Mouse (Mus musculus): ENCODE results near the gene Dhdh. TPM values are rescaled to one million over a fixed set of nuclear protein-coding genes. Genes with fewer than 3 reads are reported as not detected.
"Not testable (repeated sequence)": the region's sequence is repeated elsewhere in the genome, so short reads cannot be mapped to it uniquely, and the experiment has no call there.

Dhdh gene
- polyA plus RNA-seq, 1 experiment from 2014 or later = 5.8 TPM

GRCm38 (mm10) chr7:45462325-45462724 lies 26.3 kb downstream of the Dhdh start:
- H3K36me3 ChIP-seq (ENCODE audit: control insufficient read depth, insufficient read depth, low read length) = peaks cover 31% of the 10 kb centered on the region
- no peak overlapping the region for H3K27ac ChIP-seq (ENCODE audit: low read depth, low read length)
- ATAC-seq (replicated peaks; ENCODE audit: low FRiP score) (no peak), DNase-seq (ENCODE audit: low spot score) (no peak)
- H3K27me3 ChIP-seq (replicated peaks; ENCODE audit: control insufficient read depth, insufficient read depth, low read length) = no peaks in the 10 kb centered on the region
- H3K4me3 ChIP-seq (ENCODE audit: low read depth, low read length) = no peak overlapping the region
- no peak overlapping the region for H3K4me2 ChIP-seq
- H3K9ac ChIP-seq (ENCODE audit: low read depth, low read length) = no peak overlapping the region
- peaks cover 45% of the 10 kb centered on the region for H3K4me1 ChIP-seq (replicated peaks; ENCODE audit: control insufficient read depth, insufficient read depth, low read length)
- H3K9me3 ChIP-seq (ENCODE audit: control insufficient read depth, low read length) = no peaks in the 10 kb centered on the region
- 93% methylated on average over 4 of the region's 4 CpGs for WGBS

- ATAC-seq (replicated peaks; ENCODE audit: low FRiP score) (no peak), DNase-seq (ENCODE audit: low spot score) (no peak)
- H3K27me3 ChIP-seq (replicated peaks; ENCODE audit: control insufficient read depth, insufficient read depth, low read length) = no peaks in the 10 kb centered on the region
- WGBS = 79% methylated on average over 4 of the region's 4 CpGs
- peaks cover 51% of the 10 kb centered on the region for H3K4me1 ChIP-seq (replicated peaks; ENCODE audit: control insufficient read depth, insufficient read depth, low read length)
- peak overlapping the region; percentile 89 for H3K4me3 ChIP-seq (ENCODE audit: low read depth, low read length)
- H3K9me3 ChIP-seq (ENCODE audit: control insufficient read depth, low read length) = no peaks in the 10 kb centered on the region
- peak overlapping the region; percentile 73 for H3K4me2 ChIP-seq
- peak overlapping the region; percentile 21; the same call in 1 of the 2 replicates for H3K9ac ChIP-seq (ENCODE audit: low read depth, low read length)
- peak overlapping the region; percentile 96; the same call in 1 of the 2 replicates for H3K27ac ChIP-seq (ENCODE audit: low read depth, low read length)
- peaks cover 34% of the 10 kb centered on the region for H3K36me3 ChIP-seq (ENCODE audit: control insufficient read depth, insufficient read depth, low read length)
Measured at GRCm38 (mm10) chr7:45461781-45462180, 26.8 kb downstream of the Dhdh start.

GRCm38 (mm10) chr7:45461326-45461725 lies 27.3 kb downstream of the Dhdh start:
- H3K4me2 ChIP-seq = peak overlapping the region; percentile 73
- ATAC-seq (replicated peaks; ENCODE audit: low FRiP score) = no peak
- H3K36me3 ChIP-seq (ENCODE audit: control insufficient read depth, insufficient read depth, low read length) = peaks cover 35% of the 10 kb centered on the region
- peak overlapping the region; percentile 89 for H3K4me3 ChIP-seq (ENCODE audit: low read depth, low read length)
- peaks cover 53% of the 10 kb centered on the region for H3K4me1 ChIP-seq (replicated peaks; ENCODE audit: control insufficient read depth, insufficient read depth, low read length)
- WGBS = 62% methylated on average over 5 of the region's 5 CpGs
- no peaks in the 10 kb centered on the region for H3K9me3 ChIP-seq (ENCODE audit: control insufficient read depth, low read length)
- H3K27me3 ChIP-seq (replicated peaks; ENCODE audit: control insufficient read depth, insufficient read depth, low read length) = no peaks in the 10 kb centered on the region
- H3K9ac ChIP-seq (ENCODE audit: low read depth, low read length) = peak overlapping the region; percentile 83
- DNase-seq (ENCODE audit: low spot score) = no peak
- peak overlapping the region; percentile 96 for H3K27ac ChIP-seq (ENCODE audit: low read depth, low read length)

GRCm38 (mm10) chr7:45460860-45461314 lies 27.7 kb downstream of the Dhdh start:
- 7% methylated on average over 13 of the region's 13 CpGs for WGBS
- H3K9ac ChIP-seq (ENCODE audit: low read depth, low read length) = peak overlapping the region; percentile 83
- no peaks in the 10 kb centered on the region for H3K9me3 ChIP-seq (ENCODE audit: control insufficient read depth, low read length)
- H3K4me2 ChIP-seq = peak overlapping the region; percentile 73
- peak overlapping the region; percentile 89 for H3K4me3 ChIP-seq (ENCODE audit: low read depth, low read length)
- H3K27me3 ChIP-seq (replicated peaks; ENCODE audit: control insufficient read depth, insufficient read depth, low read length) = no peaks in the 10 kb centered on the region
- H3K27ac ChIP-seq (ENCODE audit: low read depth, low read length) = peak overlapping the region; percentile 96
- DNase-seq (ENCODE audit: low spot score) (peak; percentile 83), ATAC-seq (replicated peaks; ENCODE audit: low FRiP score) (peak; percentile 70)
- H3K36me3 ChIP-seq (ENCODE audit: control insufficient read depth, insufficient read depth, low read length) = peaks cover 37% of the 10 kb centered on the region
- H3K4me1 ChIP-seq (replicated peaks; ENCODE audit: control insufficient read depth, insufficient read depth, low read length) = peaks cover 52% of the 10 kb centered on the region

- Histone ChIP-seq H3K4me3 (ENCODE audit: low read depth, low read length) (peak overlapping the region; percentile 89), H3K9me3 (ENCODE audit: control insufficient read depth, low read length) (no peaks in the 10 kb centered on the region), H3K9ac (ENCODE audit: low read depth, low read length) (peak overlapping the region; percentile 83), H3K27me3 (replicated peaks; ENCODE audit: control insufficient read depth, insufficient read depth, low read length) (no peaks in the 10 kb centered on the region), H3K4me1 (replicated peaks; ENCODE audit: control insufficient read depth, insufficient read depth, low read length) (peaks cover 47% of the 10 kb centered on the region), H3K36me3 (ENCODE audit: control insufficient read depth, insufficient read depth, low read length) (peaks cover 37% of the 10 kb centered on the region), H3K4me2 (peak overlapping the region; percentile 73), H3K27ac (ENCODE audit: low read depth, low read length) (peak overlapping the region; percentile 96)
- DNase-seq (ENCODE audit: low spot score) (no peak), ATAC-seq (replicated peaks; ENCODE audit: low FRiP score) (peak; percentile 2; the same call in 1 of the 2 replicates)
- 49% methylated on average over 7 of the region's 7 CpGs for WGBS
Measured at GRCm38 (mm10) chr7:45460377-45460776, 28.2 kb downstream of the Dhdh start.

DNA sequence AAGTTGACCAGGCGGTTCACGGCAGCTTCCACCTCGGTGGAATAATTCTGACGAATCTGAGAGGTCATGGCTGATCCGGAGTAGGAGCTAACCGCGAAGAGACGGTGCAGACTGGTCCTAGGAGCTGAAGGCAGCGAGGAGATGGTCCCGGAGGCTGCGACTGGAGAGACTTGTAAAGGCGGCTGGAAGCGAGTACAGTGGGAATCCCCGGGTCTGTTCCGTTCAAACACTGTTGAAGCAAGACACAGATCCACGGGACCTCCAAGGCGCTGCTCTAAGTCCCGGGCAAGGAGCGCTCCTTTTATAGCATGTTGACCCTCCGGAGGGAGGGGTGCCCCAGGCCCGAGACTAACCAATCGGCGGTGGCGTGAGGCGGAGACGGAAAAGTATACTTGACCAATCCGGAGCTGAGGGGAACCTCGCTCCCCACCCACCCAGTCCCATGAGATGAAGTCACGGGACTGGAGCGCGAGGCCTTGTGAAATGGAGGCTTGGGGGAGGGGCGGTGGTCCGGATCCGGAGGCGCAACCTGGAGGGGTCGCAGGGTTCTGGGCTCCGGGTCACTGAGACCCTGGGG lies 29.0 kb downstream of the Dhdh start, which contains the start of gene Ftl1:
Gene Ftl1 (minus strand): TSS at position 321 of the 577 bp plus-strand sequence.
- Histone ChIP-seq H3K27ac (ENCODE audit: low read depth, low read length) (peak within 1 kb of the TSS; percentile 96), H3K4me3 (ENCODE audit: low read depth, low read length) (peak within 1 kb of the TSS; percentile 89), H3K36me3 (ENCODE audit: control insufficient read depth, insufficient read depth, low read length) (peaks cover 36% of the 10 kb centered on the region), H3K4me1 (replicated peaks; ENCODE audit: control insufficient read depth, insufficient read depth, low read length) (peaks cover 41% of the 10 kb centered on the region), H3K9ac (ENCODE audit: low read depth, low read length) (peak within 1 kb of the TSS; percentile 94), H3K4me2 (peak within 1 kb of the TSS; percentile 98)
- ATAC-seq (replicated peaks; ENCODE audit: low FRiP score) (peak; percentile 90), DNase-seq (ENCODE audit: low spot score) (peak; percentile 97)
- H3K27me3 ChIP-seq (replicated peaks; ENCODE audit: control insufficient read depth, insufficient read depth, low read length); H3K9me3 ChIP-seq (ENCODE audit: control insufficient read depth, low read length): not testable (repeated sequence)
- WGBS = under 1% methylated on average over 26 of the region's 37 CpGs

GRCm38 (mm10) chr7:45458748-45459563 lies 29.6 kb downstream of the Dhdh start:
- DNase-seq (ENCODE audit: low spot score) = peak; percentile 84
- Histone ChIP-seq H3K4me2 (peak overlapping the region; percentile 98), H3K36me3 (ENCODE audit: control insufficient read depth, insufficient read depth, low read length) (peaks cover 29% of the 10 kb centered on the region), H3K4me3 (ENCODE audit: low read depth, low read length) (peak overlapping the region; percentile 89), H3K27me3 (replicated peaks; ENCODE audit: control insufficient read depth, insufficient read depth, low read length) (no peaks in the 10 kb centered on the region), H3K9ac (ENCODE audit: low read depth, low read length) (peak overlapping the region; percentile 94), H3K9me3 (ENCODE audit: control insufficient read depth, low read length) (no peaks in the 10 kb centered on the region), H3K27ac (ENCODE audit: low read depth, low read length) (peak overlapping the region; percentile 96), H3K4me1 (replicated peaks; ENCODE audit: control insufficient read depth, insufficient read depth, low read length) (peaks cover 40% of the 10 kb centered on the region)
- WGBS = under 1% methylated on average over 42 of the region's 43 CpGs
- peak; percentile 32 for ATAC-seq (replicated peaks; ENCODE audit: low FRiP score)

DNA sequence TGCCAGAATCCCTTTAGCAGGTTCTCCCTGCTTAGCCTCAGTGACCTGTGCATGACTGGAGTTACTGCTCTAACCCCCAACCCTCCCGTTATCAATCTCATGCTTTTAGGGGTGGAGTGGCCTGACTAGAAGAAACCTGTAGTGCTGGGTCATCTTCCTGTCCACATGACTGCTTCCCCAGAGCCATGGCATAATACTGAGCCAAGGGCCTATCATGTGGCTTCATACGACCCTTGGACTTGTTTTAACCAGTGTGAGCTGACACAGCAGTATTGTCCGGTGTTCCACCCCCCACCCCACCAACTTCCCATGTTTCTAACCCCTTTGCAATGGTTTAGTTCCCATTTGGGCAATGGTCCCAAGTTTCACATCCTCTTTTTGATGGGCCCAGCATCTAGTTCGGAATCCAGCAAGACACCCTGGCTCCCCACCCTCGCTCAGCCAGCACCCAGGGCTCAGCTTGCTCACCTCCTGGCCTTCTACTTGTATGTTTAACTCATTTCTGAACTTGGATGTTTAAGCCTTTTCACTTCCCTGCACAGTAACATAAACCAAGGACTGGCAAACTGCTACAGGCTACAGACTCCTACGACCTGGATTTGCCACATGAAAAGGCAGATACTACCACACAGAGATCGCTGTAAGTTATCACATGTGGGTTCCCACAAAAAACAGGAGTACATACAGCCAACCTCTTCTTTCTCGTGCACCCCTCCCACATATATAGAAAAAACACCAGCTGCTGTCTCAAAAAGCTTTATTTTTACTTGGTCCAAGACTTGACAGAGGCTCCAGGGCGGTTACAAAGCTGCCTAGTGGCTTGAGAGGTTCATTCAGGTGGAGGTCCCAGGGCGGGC lies 31.2 kb downstream of the Dhdh start:
- no peak for DNase-seq (ENCODE audit: low spot score)
- peaks cover 27% of the 10 kb centered on the region for H3K36me3 ChIP-seq (ENCODE audit: control insufficient read depth, insufficient read depth, low read length)

More for the DNA sequence above, 31.2 kb downstream of the Dhdh start:
- ATAC-seq (replicated peaks; ENCODE audit: low FRiP score) = peak; percentile 21
- Histone ChIP-seq H3K4me1 (replicated peaks; ENCODE audit: control insufficient read depth, insufficient read depth, low read length) (peaks cover 40% of the 10 kb centered on the region), H3K27me3 (replicated peaks; ENCODE audit: control insufficient read depth, insufficient read depth, low read length) (no peaks in the 10 kb centered on the region), H3K4me3 (ENCODE audit: low read depth, low read length) (peak overlapping the region; percentile 89), H3K27ac (ENCODE audit: low read depth, low read length) (peak overlapping the region; percentile 96), H3K9ac (ENCODE audit: low read depth, low read length) (peak overlapping the region; percentile 94), H3K9me3 (ENCODE audit: control insufficient read depth, low read length) (no peaks in the 10 kb centered on the region), H3K4me2 (peak overlapping the region; percentile 98)
- 45% methylated on average over 10 of the region's 10 CpGs for WGBS

Data from liver, embryonic 11.5 days (tissue).